Mouse (Mus musculus) hindbrain, embryonic 15.5 days (tissue): ENCODE results near the gene Irf2bpl. TPM values are rescaled to one million over a fixed set of nuclear protein-coding genes. Genes with fewer than 3 reads are reported as not detected.
A peak's percentile ranks its signal among the peaks of the same experiment; 100 is the strongest.

Source experiments
- ATAC-seq: fragments of 200-750 bp; cut with Nextera tagmentation; 2 replicates; pipeline ENCODE4 v1.8.0; 2017; ENCODE audit warnings: low read depth, moderate number of reproducible peaks, moderate TSS enrichment; ENCODE audit not compliant: low FRiP score
- H3K27ac ChIP-seq: fragments of 300-500 bp; sonication (generic); replicated peaks from 2 replicates; pipeline ENCODE4 v1.5.1; 2015; ENCODE audit warnings: mild to moderate bottlenecking, inconsistent platforms
- H3K27me3 ChIP-seq: fragments of 300-500 bp; sonication (generic); 2 replicates; pipeline ENCODE4 v1.6.1; 2015; ENCODE audit warnings: control low read depth, inconsistent platforms
- H3K36me3 ChIP-seq: fragments of 300-500 bp; sonication (generic); 2 replicates; pipeline ENCODE4 v1.6.1; 2015; ENCODE audit warnings: control low read depth, inconsistent platforms
- H3K4me1 ChIP-seq: fragments of 300-500 bp; sonication (generic); replicated peaks from 2 replicates; pipeline ENCODE4 v1.6.1; 2015; ENCODE audit warnings: control low read depth, inconsistent platforms
- H3K4me2 ChIP-seq: fragments of 300-500 bp; sonication (generic); 2 replicates; pipeline ENCODE4 v1.6.1; 2015; ENCODE audit warnings: moderate library complexity, mild to moderate bottlenecking, inconsistent platforms
- H3K4me3 ChIP-seq: fragments of 300-500 bp; sonication (generic); 2 replicates; pipeline ENCODE4 v1.5.1; 2015; ENCODE audit warnings: mild to moderate bottlenecking, inconsistent platforms
- H3K9ac ChIP-seq: fragments of 300-500 bp; sonication (generic); 2 replicates; pipeline ENCODE4 v1.6.1; 2015; ENCODE audit warnings: inconsistent platforms
- H3K9me3 ChIP-seq: fragments of 300-500 bp; sonication (generic); 2 replicates; pipeline ENCODE4 v1.6.1; 2016; ENCODE audit warnings: control low read depth, inconsistent platforms
- WGBS: fragments of 180-500 bp; shearing (Covaris S2); methylation state at CpG from one replicate; pipeline ENCODE4 v1.1.7; 2015; 5-methylcytosine and 5-hydroxymethylcytosine counted together
- polyA plus RNA-seq: library from polyadenylated mRNA; unstranded; fragments of >200 nt; fragmentation: Nextera tagmentation; extraction: Ambion mirVana; gene quantifications from 2 replicates; pipeline ENCODE4 v1.2.1, GENCODE M21; 2015

Irf2bpl gene
- polyA plus RNA-seq, 1 experiment from 2014 or later = 87.3 TPM

DNA sequence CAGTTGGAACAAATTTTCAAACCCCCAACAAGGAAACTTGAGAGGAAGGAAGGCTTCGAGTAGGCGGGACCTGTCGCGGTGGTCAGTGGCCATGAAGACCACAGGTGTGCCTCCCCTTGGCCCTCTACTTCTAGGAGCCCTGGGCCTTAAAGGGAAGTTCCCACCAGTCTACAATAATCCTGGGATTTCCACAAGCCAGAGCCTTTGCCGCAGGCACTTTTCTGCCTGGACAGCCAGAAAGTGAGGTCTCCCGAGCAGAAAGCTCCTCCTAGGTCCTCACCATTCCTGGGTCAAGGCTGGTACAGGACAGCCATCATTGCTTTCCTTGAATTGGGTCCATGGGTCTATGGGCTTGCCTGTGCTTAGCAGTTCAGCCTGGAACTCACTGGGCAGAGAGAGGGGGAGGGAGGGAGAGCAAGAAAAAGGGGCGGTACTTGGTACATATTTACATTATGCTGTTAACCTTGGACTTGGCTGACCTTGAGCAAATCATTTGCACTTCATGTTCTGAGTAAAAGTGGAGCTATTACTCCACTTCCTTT, 4.6 kb upstream of the Irf2bpl start:
- Histone ChIP-seq H3K9me3 (no peaks in the 10 kb centered on the region), H3K27me3 (no peaks in the 10 kb centered on the region), H3K27ac (peak overlapping the region; percentile 98), H3K4me1 (peaks cover 89% of the 10 kb centered on the region), H3K36me3 (no peaks in the 10 kb centered on the region), H3K4me3 (no peak overlapping the region), H3K9ac (no peak overlapping the region), H3K4me2 (peak overlapping the region; percentile 59)
- WGBS = 17% methylated on average over 7 of the region's 7 CpGs
- no peak for ATAC-seq

DNA sequence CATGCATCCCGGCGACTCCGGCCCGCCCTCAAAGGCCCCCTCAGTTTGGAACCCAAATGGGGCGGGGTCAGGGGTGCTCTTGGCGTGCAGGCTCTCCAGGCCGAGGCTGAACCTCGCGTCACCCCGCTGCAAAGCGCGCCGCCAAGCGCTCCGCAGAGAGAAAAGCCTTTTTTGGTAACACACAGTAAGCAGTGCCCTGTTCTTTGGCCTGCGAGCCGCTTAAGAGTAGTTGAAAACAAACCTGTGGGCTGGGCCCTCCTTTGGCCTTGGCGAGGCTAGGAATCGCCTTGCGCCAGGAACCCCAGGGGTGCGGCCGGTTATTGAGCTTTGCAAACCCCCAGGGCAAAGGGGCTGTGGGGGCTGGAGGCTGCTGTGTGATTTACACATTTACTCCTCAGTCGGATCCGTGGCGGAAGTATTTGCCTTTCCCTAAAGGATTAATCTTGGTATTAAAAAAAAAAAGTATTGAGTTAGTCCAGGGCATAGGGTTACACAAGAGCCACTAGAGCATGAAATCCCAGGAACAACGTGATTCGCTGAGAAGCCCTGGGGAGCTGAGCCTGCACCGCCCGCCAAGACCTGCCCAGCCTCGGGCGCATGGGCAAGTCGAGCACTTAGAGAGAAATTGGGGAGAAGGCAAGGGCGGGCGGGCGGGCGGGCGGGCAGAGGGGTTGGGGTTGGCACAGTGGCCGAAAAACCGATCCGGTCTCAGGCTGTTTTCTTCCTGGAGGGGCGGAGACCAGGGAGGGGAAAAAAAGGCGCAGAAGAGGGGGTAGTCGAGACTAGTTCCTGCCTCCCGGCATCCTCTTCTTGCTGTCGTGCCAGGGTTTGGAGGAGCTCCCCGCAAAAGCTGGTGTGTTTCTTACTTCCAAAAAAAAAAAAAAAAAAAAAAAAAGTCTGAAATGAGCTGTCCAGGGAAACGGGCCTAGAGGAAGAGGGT, 3.8 kb upstream of the Irf2bpl start:
- H3K27ac ChIP-seq = peak overlapping the region; percentile 98
- peak overlapping the region; percentile 41 for H3K9ac ChIP-seq
- no peaks in the 10 kb centered on the region for H3K9me3 ChIP-seq
- peaks cover 82% of the 10 kb centered on the region for H3K4me1 ChIP-seq
- peak overlapping the region; percentile 27 for H3K4me3 ChIP-seq
- H3K36me3 ChIP-seq = no peaks in the 10 kb centered on the region
- 1% methylated on average over 46 of the region's 47 CpGs for WGBS
- peak overlapping the region; percentile 59 for H3K4me2 ChIP-seq
- H3K27me3 ChIP-seq = no peaks in the 10 kb centered on the region
- no peak for ATAC-seq

DNA sequence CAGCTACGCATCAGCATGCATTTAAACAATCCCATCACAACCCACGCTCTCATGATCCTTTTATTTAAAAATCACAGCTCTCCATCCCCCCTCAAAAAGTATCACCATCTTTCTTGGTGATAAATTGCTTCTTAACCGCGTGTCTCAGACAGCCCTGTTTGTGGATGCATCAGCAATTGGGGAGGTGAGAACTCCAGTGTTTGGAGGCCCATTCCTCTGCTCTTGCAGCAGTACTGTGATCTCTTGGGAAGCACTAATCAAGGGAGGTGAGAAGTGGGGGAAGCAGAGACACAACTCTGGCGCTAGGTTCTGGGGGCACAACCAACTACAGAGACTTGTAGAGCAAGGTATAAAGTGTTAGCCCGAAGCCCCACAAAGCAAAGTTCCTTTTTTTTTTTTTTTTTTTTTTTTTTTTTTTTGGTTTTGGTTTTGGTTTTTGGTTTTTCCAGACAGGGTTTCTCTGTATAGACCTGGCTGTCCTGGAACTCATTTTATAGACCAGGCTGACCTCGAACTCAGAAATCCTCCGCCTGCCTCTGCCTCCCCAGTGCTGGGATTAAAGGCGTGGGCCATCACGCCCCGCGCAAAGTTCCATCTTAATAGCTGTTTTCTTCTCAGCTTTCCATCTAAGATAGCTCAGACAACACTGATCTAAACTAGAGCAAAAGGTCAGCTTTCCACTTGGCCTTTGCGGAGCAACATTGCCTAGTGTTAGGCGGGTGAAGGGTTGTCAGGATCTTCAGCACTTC, 3.0 kb upstream of the Irf2bpl start:
- peaks cover 73% of the 10 kb centered on the region for H3K4me1 ChIP-seq
- H3K9ac ChIP-seq = peak overlapping the region; percentile 41
- no peaks in the 10 kb centered on the region for H3K9me3 ChIP-seq
- peak overlapping the region; percentile 27; the same call in 1 of the 2 replicates for H3K4me3 ChIP-seq
- no peaks in the 10 kb centered on the region for H3K36me3 ChIP-seq
- H3K4me2 ChIP-seq = peak overlapping the region; percentile 59
- no peaks in the 10 kb centered on the region for H3K27me3 ChIP-seq
- ATAC-seq = no peak
- peak overlapping the region; percentile 98 for H3K27ac ChIP-seq
- 44% methylated on average over 14 of the region's 14 CpGs for WGBS

DNA sequence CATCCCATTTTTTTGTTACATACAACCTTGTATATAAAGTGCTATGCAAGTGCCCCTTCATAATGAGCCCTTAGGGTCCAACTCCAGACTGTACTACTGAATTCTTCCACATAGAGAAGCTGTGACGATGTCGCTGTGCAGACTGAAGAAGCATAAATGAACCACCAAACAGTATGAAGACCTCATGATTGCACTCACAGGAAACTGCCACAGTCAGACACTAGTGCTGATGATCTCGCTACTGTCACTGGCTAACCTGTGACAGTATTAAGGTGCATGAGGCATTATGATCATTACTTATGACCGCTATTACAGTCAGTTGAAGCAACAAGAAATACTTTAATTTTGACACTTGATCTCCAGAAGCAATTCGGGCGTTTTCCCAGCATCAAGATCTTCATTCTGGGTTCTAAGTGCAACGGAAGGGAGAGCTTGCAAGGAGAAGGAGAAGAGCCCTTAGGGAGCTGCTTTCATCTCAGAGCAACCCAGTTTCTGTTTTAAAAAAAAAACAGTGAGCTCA, 1.9 kb upstream of the Irf2bpl start:
- Histone ChIP-seq H3K9ac (no peak overlapping the region), H3K9me3 (no peaks in the 10 kb centered on the region), H3K36me3 (no peaks in the 10 kb centered on the region), H3K4me2 (no peak overlapping the region), H3K27ac (0 out of 2 replicates have a peak overlapping the region, but pooled peaks have one; percentile 26), H3K4me1 (peaks cover 71% of the 10 kb centered on the region), H3K4me3 (no peak overlapping the region), H3K27me3 (no peaks in the 10 kb centered on the region)
- WGBS = 60% methylated on average over 7 of the region's 7 CpGs
- ATAC-seq = no peak

DNA sequence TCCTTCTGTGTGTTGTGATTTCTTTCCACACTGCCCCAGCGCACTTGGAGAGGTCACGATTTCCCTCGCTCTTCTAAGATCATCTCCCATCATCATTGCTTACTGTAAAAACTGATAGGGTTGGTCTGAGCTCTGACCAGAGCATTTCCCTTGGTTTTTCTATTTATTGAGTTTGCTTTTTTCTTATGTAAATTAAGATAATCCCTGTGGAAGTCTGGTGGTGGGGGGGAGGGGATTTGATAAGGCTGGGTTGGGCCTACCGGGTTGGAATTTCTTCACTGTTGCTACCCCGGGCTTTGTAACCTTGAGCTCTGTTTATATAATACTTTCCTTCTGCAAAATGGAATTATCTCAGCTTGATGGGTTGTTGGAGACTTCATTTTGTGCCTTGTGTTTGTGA, 1.1 kb upstream of the Irf2bpl start:
- 25% methylated on average over 5 of the region's 5 CpGs for WGBS
- H3K9me3 ChIP-seq = no peaks in the 10 kb centered on the region
- no peaks in the 10 kb centered on the region for H3K36me3 ChIP-seq
- H3K4me2 ChIP-seq = peak overlapping the region; percentile 80
- no peak overlapping the region for H3K9ac ChIP-seq
- peaks cover 64% of the 10 kb centered on the region for H3K4me1 ChIP-seq
- no peak for ATAC-seq
- H3K27me3 ChIP-seq = no peaks in the 10 kb centered on the region
- H3K4me3 ChIP-seq = peak overlapping the region; percentile 66; the same call in 1 of the 2 replicates
- peak overlapping the region; percentile 100; the same call in 1 of the 2 replicates for H3K27ac ChIP-seq

DNA sequence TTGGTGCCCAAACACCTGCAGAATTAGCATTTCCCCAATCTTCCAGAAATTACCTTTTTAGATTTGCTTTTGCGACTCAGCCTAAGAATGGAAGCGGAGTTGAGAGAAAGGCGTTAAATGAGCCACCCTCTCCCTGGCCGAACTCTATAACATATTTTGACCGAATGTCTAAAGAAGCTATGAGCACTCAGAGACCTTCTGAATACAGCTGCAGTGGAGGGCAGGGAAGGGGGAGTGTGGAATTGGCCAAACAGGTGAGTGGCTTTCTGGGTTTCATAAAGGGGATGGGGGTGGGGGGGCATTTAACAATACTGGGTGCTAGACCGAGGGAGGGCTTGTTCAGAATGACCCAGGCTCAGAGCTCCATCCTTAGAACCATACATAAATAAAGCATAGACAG, 738 bp upstream of the Irf2bpl start:
- WGBS = 7% methylated on average over 6 of the region's 6 CpGs
- peak overlapping the region; percentile 66 for H3K4me3 ChIP-seq
- peak overlapping the region; percentile 33 for H3K9ac ChIP-seq
- peaks cover 64% of the 10 kb centered on the region for H3K4me1 ChIP-seq
- no peaks in the 10 kb centered on the region for H3K9me3 ChIP-seq
- no peaks in the 10 kb centered on the region for H3K36me3 ChIP-seq
- no peaks in the 10 kb centered on the region for H3K27me3 ChIP-seq
- H3K27ac ChIP-seq = peak overlapping the region; percentile 100
- peak overlapping the region; percentile 80 for H3K4me2 ChIP-seq
- no peak for ATAC-seq

DNA sequence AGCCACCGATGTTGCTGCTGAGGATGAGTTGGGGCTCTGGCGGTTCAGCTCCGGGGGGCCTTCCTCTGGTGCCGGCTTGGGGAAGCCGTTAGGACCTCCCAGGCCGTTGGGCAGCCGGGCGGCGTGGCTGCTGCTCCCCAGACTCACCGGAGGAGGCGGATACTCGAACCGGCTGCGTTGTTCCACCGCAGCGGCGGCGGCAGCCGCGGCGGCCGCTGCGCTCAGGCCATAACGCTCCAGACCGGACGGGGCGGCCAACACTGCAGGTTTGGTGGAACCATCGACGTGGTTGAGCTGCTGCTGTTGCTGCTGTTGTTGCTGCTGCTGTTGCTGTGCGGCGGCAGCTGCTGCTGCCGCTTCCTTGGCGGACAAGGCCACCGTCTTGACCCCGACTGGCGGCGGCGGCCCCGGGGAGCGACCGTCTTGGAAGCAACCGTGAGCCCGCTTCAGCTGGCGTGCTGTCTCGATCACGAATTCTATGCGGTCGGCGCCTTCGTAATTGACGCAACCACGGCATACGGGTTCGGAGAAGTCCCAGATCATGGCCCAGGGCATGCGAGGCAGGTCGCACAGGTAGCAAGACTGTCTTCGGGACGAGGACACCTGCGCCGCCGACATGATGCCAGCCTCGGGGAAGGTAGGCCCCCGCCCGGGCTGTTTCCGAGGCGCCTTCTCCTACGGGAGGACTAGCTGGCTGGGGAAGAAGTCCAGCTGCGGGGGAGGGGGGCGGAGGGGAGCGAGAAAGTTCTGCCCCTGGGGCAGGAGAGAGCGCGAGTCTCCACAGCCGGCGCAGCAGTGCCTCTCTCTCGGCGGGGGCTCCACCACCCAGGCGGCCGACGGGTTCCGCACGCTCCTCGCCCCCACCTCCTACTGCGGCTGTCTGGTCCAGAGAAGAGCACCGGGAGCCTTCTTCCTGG, 1.1 kb downstream of the Irf2bpl start:
- Histone ChIP-seq H3K9ac (peak overlapping the region; percentile 95), H3K27ac (peak overlapping the region; percentile 100), H3K36me3 (no peaks in the 10 kb centered on the region), H3K4me2 (peak overlapping the region; percentile 80), H3K27me3 (no peaks in the 10 kb centered on the region), H3K4me3 (peak overlapping the region; percentile 66), H3K4me1 (peaks cover 64% of the 10 kb centered on the region), H3K9me3 (no peaks in the 10 kb centered on the region)
- no peak; the same call in 1 of the 2 replicates for ATAC-seq
- WGBS = under 1% methylated on average over 74 of the region's 84 CpGs

DNA sequence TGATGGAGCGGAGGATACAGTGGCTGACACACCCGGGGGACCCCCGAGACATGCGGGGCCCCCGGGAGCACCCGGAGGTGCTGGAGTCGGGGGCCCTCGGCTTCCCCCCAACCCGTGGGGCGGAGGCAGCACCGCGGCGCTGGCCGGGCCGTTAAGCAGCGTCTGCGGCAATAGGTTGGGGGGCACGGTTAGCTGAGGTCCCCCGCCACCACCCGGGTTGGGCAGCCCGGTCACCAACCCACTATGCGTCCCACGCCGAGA, 1.6 kb downstream of the Irf2bpl start:
- no peak for ATAC-seq
- Histone ChIP-seq H3K27ac (peak overlapping the region; percentile 100), H3K36me3 (no peaks in the 10 kb centered on the region), H3K4me1 (peaks cover 64% of the 10 kb centered on the region), H3K27me3 (no peaks in the 10 kb centered on the region), H3K4me2 (peak overlapping the region; percentile 80), H3K9me3 (no peaks in the 10 kb centered on the region), H3K4me3 (peak overlapping the region; percentile 66), H3K9ac (peak overlapping the region; percentile 95)
- WGBS = under 1% methylated on average over 24 of the region's 24 CpGs

DNA sequence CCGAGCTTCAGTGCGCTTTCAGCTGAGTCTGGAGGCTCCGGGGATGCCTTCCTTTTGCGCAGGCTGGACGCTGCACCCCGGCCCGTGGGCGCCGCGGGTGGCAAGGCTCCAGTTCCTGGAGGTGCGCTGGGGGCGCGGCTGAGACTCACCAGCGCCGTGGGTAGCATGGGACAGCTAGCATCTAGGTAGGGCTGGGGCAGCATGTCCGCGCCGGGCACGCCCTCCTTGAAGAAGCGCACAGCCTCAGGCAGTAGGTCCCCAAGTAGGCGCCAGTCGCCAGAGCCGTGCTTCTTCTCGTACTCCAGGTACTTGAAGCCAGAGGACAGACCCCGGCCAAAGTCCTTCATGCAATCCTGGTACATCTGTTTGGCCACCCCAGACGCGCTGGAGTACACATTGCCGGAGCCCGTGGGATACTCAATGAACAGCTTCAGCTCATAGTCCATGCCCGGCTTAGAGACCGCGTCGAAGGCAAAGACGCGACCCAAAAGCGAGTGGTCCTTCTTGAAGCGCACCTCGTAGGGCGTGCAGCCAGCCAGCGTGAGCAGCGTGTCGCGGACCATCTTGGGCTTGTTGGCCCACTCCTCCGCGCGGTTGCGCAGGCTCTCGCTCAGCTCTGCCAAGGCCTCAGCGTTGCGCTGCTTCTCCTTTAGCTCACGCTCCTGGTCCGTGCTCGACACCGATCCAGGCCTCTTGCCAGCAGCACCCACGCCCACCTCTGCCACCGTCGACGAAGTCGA, 2.1 kb downstream of the Irf2bpl start:
- Histone ChIP-seq H3K9ac (peak overlapping the region; percentile 95), H3K4me2 (peak overlapping the region; percentile 80), H3K36me3 (no peaks in the 10 kb centered on the region), H3K4me3 (peak overlapping the region; percentile 66), H3K9me3 (no peaks in the 10 kb centered on the region), H3K27me3 (no peaks in the 10 kb centered on the region), H3K27ac (peak overlapping the region; percentile 100), H3K4me1 (peaks cover 62% of the 10 kb centered on the region)
- under 1% methylated on average over 59 of the region's 59 CpGs for WGBS
- ATAC-seq = no peak

DNA sequence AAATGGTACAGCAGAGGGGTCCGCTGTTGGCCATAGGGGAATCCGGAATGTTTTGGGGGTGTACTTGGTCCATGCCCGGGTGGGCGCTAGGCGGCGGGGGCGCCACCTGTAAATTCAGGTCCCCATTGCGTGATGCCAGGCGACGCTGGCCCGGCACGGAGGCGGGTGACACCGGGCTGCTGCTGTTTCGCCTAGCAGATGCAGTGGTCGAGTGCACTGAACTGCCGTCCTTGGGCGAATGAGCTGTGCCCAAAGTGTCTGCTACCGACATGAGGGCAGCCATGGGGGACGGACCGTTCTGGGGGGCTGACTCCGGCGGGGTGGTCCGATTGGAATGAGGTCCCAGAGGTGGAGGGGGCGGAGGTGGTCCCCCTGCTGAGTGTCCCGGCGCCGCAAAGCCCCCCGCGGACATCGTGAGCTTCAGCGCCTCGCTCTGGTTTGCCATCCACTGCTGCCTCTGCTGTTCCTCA, 2.8 kb downstream of the Irf2bpl start:
- H3K27me3 ChIP-seq = no peaks in the 10 kb centered on the region
- WGBS = 6% methylated on average over 33 of the region's 33 CpGs
- peak overlapping the region; percentile 66 for H3K4me3 ChIP-seq
- H3K27ac ChIP-seq = peak overlapping the region; percentile 100
- ATAC-seq = no peak
- no peaks in the 10 kb centered on the region for H3K36me3 ChIP-seq
- peak overlapping the region; percentile 80 for H3K4me2 ChIP-seq
- no peaks in the 10 kb centered on the region for H3K9me3 ChIP-seq
- peak overlapping the region; percentile 95 for H3K9ac ChIP-seq
- peaks cover 58% of the 10 kb centered on the region for H3K4me1 ChIP-seq
